Mouse (Mus musculus) embryonic facial prominence, embryonic 10.5 days (tissue): ENCODE results near the gene Crat. TPM values are rescaled to one million over a fixed set of nuclear protein-coding genes. Genes with fewer than 3 reads are reported as not detected.

ENCODE experiments used
- DNase-seq: peaks from one replicate; pipeline ENCODE4 v3.0.0-alpha.2; 2017; ENCODE audit warnings: low spot score
- H3K27ac ChIP-seq: fragments of 300-500 bp; sonication (generic); replicated peaks from 2 replicates; pipeline ENCODE4 v1.5.1; 2016; ENCODE audit warnings: mild to moderate bottlenecking
- H3K27me3 ChIP-seq: fragments of 300-500 bp; sonication (generic); replicated peaks from 2 replicates; pipeline ENCODE4 v1.6.1; 2016; ENCODE audit warnings: low read depth, mild to moderate bottlenecking; ENCODE audit not compliant: poor library complexity, severe bottlenecking
- H3K36me3 ChIP-seq: fragments of 300-500 bp; sonication (generic); replicated peaks from 2 replicates; pipeline ENCODE4 v1.6.1; 2016; ENCODE audit warnings: mild to moderate bottlenecking, moderate library complexity
- H3K4me1 ChIP-seq: fragments of 300-500 bp; sonication (generic); 2 replicates; pipeline ENCODE4 v1.6.1; 2016
- H3K4me3 ChIP-seq: fragments of 300-500 bp; sonication (generic); 2 replicates; pipeline ENCODE4 v1.5.1; 2016; ENCODE audit warnings: mild to moderate bottlenecking, moderate library complexity
- H3K9me3 ChIP-seq: fragments of 300-500 bp; sonication (generic); 2 replicates; pipeline ENCODE4 v1.6.1; 2016; ENCODE audit warnings: mild to moderate bottlenecking
- WGBS: fragments of 180-500 bp; shearing (Covaris S2); methylation state at CpG from one replicate; pipeline ENCODE4 v1.1.7; 2016; 5-methylcytosine and 5-hydroxymethylcytosine counted together
- polyA plus RNA-seq: library from polyadenylated mRNA; unstranded; fragments of >200 nt; fragmentation: Nextera tagmentation; extraction: Ambion mirVana; gene quantifications from 2 replicates; pipeline ENCODE4 v1.2.1, GENCODE M21; 2016

The Crat gene
- polyA plus RNA-seq, 1 experiment from 2014 or later, result 20.3 TPM

DNA sequence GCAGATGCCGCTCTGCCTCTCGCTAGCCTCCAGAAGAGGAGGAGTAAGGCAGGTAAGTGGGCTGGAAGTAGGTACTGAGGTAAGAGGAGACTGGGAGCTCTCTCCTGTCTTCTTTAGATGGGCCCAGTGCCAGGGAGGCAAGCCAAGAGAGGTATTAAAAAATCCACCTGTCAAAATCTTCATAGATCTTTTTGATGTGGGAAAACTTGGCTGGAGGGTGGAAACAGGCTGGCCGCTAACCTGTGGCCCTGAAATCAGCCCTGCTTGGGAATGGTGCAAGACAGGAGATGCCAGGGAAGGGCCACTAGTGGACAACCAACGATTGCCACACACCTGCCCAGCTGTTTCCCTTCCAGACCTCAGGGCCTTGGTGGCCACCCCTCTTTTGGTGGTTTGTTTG lies 1.5 kb downstream of the Crat start:
- 90% methylated on average over 4 of the region's 4 CpGs for WGBS
- peaks cover 22% of the 10 kb centered on the region for H3K27me3 ChIP-seq
- peak overlapping the region; percentile 87; the same call in 1 of the 2 replicates for H3K4me3 ChIP-seq
- no peaks in the 10 kb centered on the region for H3K9me3 ChIP-seq
- H3K27ac ChIP-seq, result no peak overlapping the region
- no peak for DNase-seq
- H3K36me3 ChIP-seq, result peaks cover 25% of the 10 kb centered on the region
- peaks cover 49% of the 10 kb centered on the region for H3K4me1 ChIP-seq

DNA sequence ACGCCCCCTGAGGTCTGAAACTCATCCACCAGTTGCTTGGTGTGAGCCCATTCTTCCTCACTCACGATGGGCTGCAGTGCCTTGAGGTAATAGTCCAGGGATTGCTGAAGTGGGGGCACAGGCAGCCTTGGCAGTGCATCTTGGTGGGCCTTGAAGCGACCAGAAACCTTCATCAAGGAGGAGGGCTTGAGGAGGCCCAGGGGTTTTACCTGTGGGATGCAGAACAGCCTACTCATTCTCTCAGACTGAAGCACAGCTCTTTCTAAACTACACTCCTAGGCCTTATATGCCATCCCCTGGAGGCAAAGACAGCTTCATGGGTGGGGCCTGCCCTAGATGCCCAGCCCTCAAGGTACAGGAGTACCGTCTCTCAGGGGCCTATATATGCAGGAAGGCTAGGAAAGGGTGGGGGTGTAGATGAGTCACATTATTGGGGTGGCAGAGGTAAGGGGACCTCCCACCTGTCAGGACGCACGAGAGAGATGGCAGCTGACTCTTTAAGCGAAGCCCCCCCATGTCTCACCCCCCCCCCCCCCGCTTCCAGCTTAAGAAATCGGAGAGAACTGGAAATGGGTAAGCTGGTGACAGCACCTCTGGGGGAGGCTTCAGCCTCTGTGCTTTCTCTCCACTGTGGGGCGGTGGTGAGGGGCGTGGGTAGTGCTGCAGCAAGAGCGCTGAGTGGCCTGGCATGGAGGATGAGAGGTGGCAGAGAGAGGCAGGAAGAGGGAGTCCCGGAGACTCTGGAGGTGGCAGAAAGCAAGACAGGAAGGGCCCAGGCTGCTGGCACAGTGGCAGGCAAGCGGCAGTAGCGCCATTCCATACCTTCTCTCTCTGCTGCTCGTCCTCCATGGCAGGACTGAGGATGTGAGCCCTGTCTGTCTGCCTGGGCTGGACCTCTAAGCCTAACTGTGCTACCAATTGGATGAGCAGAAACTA lies 2.3 kb downstream of the Crat start:
- WGBS, result 74% methylated on average over 16 of the region's 16 CpGs
- Histone ChIP-seq H3K4me3 (no peak overlapping the region), H3K27ac (no peak overlapping the region), H3K27me3 (peaks cover 22% of the 10 kb centered on the region), H3K9me3 (no peaks in the 10 kb centered on the region), H3K4me1 (peaks cover 41% of the 10 kb centered on the region), H3K36me3 (peaks cover 32% of the 10 kb centered on the region)
- no peak for DNase-seq

DNA sequence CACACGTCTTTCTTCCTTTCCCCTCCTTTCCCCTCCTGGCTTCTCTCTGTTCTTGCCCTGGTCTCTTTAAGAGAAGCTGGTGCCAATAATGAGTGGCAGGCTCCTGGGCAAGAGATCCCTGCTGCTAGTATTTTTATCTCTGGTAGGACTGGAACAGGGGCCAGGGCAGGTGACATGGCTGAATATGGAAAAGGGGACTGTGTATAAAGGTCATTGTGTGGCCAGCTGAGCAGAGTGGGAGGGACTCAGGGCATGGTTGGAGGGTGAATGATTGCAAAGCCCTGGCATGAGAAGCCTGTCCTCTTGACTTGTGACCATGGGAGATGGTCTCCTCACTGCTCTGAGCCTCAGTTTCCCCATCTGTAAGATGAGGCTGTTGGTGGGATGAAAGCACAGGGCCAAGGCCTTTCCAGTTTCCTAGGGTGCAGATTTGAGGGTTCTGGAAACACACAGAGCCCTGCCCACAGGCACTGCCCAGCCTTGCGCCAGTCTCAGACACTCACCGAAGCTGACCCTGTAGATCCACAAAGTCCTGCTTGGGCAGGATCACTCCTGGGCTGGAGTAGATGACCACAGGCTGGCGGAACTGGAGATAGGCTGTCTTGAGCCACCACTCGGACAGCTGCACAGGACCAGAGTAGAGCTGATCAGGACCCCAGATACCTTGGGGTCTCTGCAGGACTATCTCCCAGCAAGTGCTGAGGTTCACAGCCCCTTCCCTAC lies 6.0 kb downstream of the Crat start:
- 88% methylated on average over 5 of the region's 5 CpGs for WGBS
- DNase-seq, result no peak
- Histone ChIP-seq H3K4me1 (peaks cover 16% of the 10 kb centered on the region), H3K27ac (no peak overlapping the region), H3K36me3 (peaks cover 69% of the 10 kb centered on the region), H3K9me3 (no peaks in the 10 kb centered on the region), H3K27me3 (peaks cover 18% of the 10 kb centered on the region), H3K4me3 (no peak overlapping the region)

DNA sequence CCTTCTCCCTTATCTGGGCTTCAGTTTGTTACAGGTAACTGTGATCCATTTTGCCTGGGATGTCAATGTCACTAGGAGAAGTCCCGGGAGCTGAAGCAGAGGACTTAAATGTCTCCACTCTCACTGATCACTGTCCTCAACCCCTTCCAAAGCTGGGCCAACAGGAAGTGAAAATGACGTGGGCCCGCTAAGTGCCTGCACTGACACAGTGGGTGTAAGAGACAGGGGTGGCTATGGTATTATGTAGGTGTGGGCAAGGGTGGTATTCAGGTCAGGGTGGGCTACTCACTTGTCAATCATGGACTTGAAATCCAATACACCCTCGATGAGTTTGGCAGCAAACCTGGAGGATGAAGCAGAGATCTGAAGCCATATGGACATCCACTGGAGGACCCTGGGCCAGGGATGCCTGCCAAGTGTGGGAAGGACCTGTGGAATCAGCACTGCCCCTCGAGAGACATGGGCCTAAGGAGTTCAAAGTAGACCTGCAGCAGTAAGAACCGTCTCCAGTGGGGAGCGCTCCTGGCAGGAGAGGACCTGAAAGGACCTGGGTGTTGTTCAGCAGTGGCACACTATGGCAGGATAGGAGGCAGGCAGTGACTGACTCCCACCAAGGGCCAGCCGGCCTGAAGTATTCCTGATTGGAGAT lies 7.0 kb downstream of the Crat start:
- Histone ChIP-seq H3K9me3 (no peaks in the 10 kb centered on the region), H3K4me3 (no peak overlapping the region), H3K4me1 (peaks cover 7% of the 10 kb centered on the region), H3K27me3 (peaks cover 8% of the 10 kb centered on the region), H3K27ac (no peak overlapping the region), H3K36me3 (peaks cover 76% of the 10 kb centered on the region)
- WGBS, result 82% methylated on average over 8 of the region's 8 CpGs
- no peak for DNase-seq

DNA sequence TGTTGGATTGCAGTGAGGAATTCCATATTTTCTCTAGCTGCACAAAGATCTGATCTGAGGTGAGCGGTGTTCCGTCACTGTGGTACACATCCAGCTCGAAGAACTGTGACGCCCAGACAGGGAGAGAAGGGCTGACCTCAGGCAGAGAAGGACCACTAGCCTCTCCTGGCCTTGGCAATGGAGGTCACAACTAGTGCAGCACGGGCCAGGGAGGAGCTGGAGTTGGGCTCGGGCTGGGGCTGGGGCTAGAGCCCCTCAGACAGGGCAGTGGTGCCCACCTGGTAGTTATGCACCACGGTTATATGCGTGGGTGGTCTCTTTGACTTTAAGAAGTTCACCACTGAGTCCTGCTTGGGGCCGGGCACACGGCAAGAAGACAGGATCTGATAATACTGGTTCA lies 7.8 kb downstream of the Crat start:
- Histone ChIP-seq H3K36me3 (peaks cover 81% of the 10 kb centered on the region), H3K27me3 (no peaks in the 10 kb centered on the region), H3K9me3 (no peaks in the 10 kb centered on the region), H3K27ac (no peak overlapping the region), H3K4me3 (no peak overlapping the region), H3K4me1 (0 out of 2 replicates have a peak, but pooled peaks cover 1% of the 10 kb centered on the region)
- no peak for DNase-seq
- WGBS, result 92% methylated on average over 10 of the region's 10 CpGs

DNA sequence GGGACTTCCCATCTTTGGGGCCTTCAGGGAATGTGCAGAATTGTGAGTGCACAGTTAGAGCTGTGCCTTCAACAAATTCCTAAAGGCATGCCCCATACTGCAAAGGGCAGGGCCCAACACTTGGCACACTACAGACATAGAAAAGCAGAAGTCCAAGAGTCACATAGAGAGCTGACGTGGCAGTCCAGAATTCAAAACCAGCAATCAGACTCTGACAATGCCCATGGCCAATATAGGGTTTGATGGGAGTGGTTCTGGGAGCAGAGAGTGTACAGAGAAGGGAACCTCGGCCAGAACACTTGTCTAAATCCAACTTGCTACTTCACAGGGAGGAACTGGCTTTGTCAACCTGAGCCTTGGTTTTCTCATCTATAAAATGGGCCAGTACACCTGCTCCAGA lies 8.4 kb downstream of the Crat start:
- DNase-seq, result no peak
- Histone ChIP-seq H3K4me1 (no peaks in the 10 kb centered on the region), H3K9me3 (no peaks in the 10 kb centered on the region), H3K27me3 (no peaks in the 10 kb centered on the region), H3K27ac (no peak overlapping the region), H3K36me3 (peaks cover 81% of the 10 kb centered on the region), H3K4me3 (no peak overlapping the region)
- 91% methylated on average over 2 of the region's 2 CpGs for WGBS

DNA sequence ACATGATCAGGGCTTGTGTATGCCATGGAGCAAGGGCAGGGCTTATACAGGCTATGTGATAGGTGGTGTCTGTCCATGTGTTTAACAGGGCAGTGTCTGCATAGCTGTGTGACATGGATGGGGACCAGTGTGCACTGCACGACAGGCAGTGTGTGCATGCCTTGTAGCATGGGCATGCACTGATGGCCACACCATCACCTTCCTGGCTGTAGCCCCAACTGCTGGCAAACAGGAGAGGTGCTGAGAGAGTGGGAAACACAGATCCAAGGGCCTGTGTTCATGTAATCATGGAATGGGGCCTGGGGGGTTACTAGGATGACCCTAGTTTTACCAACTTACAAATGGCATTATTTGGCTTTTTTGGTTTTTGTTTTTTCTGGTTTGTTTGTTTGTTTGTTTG lies 11.7 kb downstream of the Crat start:
- Histone ChIP-seq H3K27me3 (no peaks in the 10 kb centered on the region), H3K36me3 (peaks cover 97% of the 10 kb centered on the region), H3K4me1 (peaks cover 18% of the 10 kb centered on the region), H3K9me3 (no peaks in the 10 kb centered on the region), H3K27ac (no peak overlapping the region), H3K4me3 (no peak overlapping the region)
- WGBS, result 90% methylated on average over 1 of the region's 1 CpGs
- no peak for DNase-seq

DNA sequence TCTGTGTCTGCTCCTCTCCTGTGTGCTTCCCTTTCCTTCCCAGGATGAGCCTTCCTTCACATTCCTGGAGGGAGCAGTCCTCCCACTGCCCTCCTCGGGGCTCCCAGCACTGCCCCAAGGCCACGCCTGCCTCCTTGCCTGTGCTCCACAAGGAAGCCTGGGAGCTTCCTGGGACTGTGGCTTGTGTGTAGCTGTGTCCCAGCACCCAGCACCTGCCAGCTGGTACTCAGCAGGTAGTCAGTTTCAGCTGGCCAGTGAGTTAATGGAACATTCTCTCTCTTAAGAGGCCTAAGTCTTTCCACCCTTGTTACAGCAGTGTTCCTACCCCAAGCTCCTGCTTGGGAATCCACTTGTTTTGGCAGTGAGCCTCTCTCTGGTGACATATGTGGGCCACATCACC lies 12.8 kb downstream of the Crat start:
- no peaks in the 10 kb centered on the region for H3K9me3 ChIP-seq
- 67% methylated on average over 2 of the region's 2 CpGs for WGBS
- no peak overlapping the region for H3K4me3 ChIP-seq
- peaks cover 28% of the 10 kb centered on the region for H3K4me1 ChIP-seq
- DNase-seq, result no peak
- peaks cover 97% of the 10 kb centered on the region for H3K36me3 ChIP-seq
- no peaks in the 10 kb centered on the region for H3K27me3 ChIP-seq
- no peak overlapping the region for H3K27ac ChIP-seq

DNA sequence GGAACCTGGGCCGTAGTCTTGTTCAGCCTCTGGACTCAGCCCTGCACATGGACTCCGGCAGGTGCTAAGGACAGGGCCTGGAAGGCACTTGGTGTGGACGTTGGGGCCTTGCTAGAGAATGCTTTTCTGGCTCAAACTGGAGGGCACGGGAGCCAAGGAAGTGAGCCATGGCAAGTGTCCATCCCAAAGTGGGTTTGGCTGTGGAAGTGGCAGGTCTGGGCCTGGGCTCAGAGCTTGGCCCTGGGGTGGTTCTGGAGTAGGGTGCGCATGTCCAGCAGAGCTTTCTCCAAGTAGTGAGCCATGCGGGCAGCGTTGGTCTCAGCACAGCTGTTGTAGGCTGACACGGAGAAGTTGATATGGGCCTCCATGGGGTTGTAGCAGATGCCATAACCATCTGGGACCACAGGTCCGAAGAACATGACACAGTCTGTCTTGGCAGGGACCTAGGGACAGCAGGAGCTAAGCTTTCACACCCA lies 13.2 kb downstream of the Crat start:
- Histone ChIP-seq H3K4me3 (no peak overlapping the region), H3K27ac (no peak overlapping the region), H3K36me3 (peaks cover 97% of the 10 kb centered on the region), H3K9me3 (no peaks in the 10 kb centered on the region), H3K4me1 (peaks cover 28% of the 10 kb centered on the region), H3K27me3 (no peaks in the 10 kb centered on the region)
- DNase-seq, result no peak
- WGBS, result 92% methylated on average over 9 of the region's 9 CpGs

DNA sequence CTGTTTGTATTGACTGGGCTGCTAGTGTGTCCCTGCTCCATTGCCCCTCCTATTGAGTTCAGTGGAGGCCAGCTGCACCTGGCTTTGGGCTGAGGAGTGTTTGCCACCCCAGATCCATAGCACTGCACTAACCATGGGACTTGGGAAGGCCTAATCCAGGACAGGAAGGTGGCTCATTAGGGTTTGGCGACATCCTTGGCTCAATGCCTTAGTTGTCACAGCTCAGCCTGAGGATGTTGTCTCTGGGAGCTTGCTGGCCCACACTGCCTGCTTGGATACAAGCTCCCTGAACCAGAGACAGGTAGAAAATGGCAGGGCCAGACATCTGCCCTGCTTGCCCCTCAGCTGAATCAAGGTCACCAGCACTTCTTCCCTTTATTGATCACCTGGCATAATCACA lies 14.0 kb downstream of the Crat start:
- no peak overlapping the region for H3K27ac ChIP-seq
- 87% methylated on average over 1 of the region's 1 CpGs for WGBS
- no peaks in the 10 kb centered on the region for H3K27me3 ChIP-seq
- no peak for DNase-seq
- H3K4me3 ChIP-seq, result no peak overlapping the region
- H3K36me3 ChIP-seq, result peaks cover 97% of the 10 kb centered on the region
- H3K4me1 ChIP-seq, result peaks cover 28% of the 10 kb centered on the region
- no peaks in the 10 kb centered on the region for H3K9me3 ChIP-seq

DNA sequence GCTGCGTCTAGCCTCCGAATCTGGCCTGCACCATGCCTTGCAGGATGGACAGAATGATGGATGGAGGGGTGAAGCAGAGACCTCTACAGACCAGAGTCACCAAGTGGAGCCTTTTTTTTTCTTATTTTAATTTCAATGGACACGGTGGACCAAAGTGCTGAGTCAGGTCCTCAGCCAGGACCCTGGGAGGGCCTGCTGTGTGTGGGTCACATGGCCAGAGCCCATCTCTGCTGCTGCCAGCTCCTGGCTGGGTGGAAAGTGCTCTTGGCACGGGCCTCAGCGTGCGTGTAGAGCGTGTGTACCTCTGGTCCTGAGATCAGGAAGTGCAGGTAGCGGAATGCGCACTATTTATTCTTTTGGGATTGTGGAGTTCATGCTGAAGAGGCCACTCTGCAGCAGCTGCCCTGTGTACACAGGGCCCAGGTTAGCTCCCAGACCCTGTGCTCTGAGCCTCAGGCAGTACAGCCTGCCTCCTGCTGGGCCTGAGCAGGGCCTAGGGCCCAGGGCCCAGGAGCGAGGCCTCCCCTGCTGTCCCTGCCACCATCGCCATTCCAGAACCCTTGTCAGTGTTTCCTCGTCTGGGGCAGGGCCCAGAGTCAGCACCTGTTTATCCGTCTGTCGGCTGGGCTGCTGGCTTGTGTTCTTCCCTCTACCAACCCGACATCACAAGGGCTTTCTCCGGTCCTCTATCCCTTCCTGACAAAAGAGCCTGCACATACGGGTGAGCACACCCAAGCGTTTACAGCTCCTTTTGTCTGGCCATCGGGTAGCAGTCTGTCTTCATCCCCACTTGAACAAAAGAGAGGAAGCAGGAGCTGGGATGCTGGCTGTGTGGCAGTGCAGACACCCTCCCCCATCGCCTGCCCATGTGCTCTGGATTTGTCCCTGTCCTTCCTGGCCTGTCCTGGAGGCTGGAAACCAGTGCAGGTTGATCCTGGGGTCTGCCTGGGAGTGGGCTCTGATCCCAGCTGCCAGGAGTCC lies 16.1 kb downstream of the Crat start:
- peak overlapping the region; percentile 11; the same call in 1 of the 2 replicates for H3K4me3 ChIP-seq
- H3K27ac ChIP-seq, result peak overlapping the region; percentile 85

More for the DNA sequence above, 16.1 kb downstream of the Crat start:
- H3K27me3 ChIP-seq, result no peaks in the 10 kb centered on the region
- H3K36me3 ChIP-seq, result peaks cover 95% of the 10 kb centered on the region
- H3K9me3 ChIP-seq, result no peaks in the 10 kb centered on the region
- H3K4me1 ChIP-seq, result peaks cover 30% of the 10 kb centered on the region
- peak; percentile 32 for DNase-seq
- 45% methylated on average over 20 of the region's 20 CpGs for WGBS
